Mouse (Mus musculus): Measurements from ENCODE around the gene Rnf121.

GRCm38 (mm10) chr7:102025187-102026119 is 39.8 kb downstream of the Rnf121 start:
- TF ChIP-seq CTCF (IDR thresholded peaks at IDR 0.05), result no peak
- TF ChIP-seq POLR2A (IDR thresholded peaks at IDR 0.05; ENCODE audit: insufficient read depth, low read depth, low read length), result no peak
